Mouse (Mus musculus): ENCODE data around the gene Sh3pxd2b.

- no peak for TF ChIP-seq CTCF (IDR thresholded peaks at IDR 0.05; ENCODE audit: low read depth, low read length)
- no peak for TF ChIP-seq POLR2A (IDR thresholded peaks at IDR 0.05; ENCODE audit: borderline replicate concordance, low read depth, low read length)
Measured at GRCm38 (mm10) chr11:32309928-32310327, 37.7 kb upstream of the Sh3pxd2b start.

All from bone marrow macrophage, adult 2 months (primary cell).